Mouse (Mus musculus) lung, adult 18-20 months (tissue): ENCODE measurements at regions not wholly inside any gene's neighbourhood (a gene's known extent, or its start where the extent isn't known, plus 50 kb on each side); places are given as distances from the start of the nearest gene placed in this dataset.

Source experiments
- DNase-seq, 2 experiments: peaks; one replicate each; pipeline ENCODE4 v3.0.0; 2022; ENCODE audit warnings: mixed read lengths in 2 of 2

GRCm38 (mm10) chr13:107461048-107461912, 439.4 kb upstream of the Kif2a start:
- DNase-seq: peak; percentile 59 to 73

- DNase-seq: no peak
Measured at GRCm38 (mm10) chr13:107458730-107459129, 436.8 kb upstream of the Kif2a start.

- DNase-seq: no peak
Measured at GRCm38 (mm10) chr13:107457270-107457669, 435.3 kb upstream of the Kif2a start.

GRCm38 (mm10) chr13:107456394-107456793, 434.5 kb upstream of the Kif2a start:
- DNase-seq: no peak

- DNase-seq: peak; percentile 16 to 41
Measured at GRCm38 (mm10) chr13:107449598-107450179, 427.8 kb upstream of the Kif2a start.

- no peak for DNase-seq
Measured at GRCm38 (mm10) chr13:107447813-107448212, 425.9 kb upstream of the Kif2a start.

- no peak for DNase-seq
Measured at GRCm38 (mm10) chr13:107419363-107420155, 397.6 kb upstream of the Kif2a start.

- no peak for DNase-seq
Measured at GRCm38 (mm10) chr13:107410267-107410666, 388.3 kb upstream of the Kif2a start.

- DNase-seq: no peak
Measured at GRCm38 (mm10) chr13:107407674-107408026, 385.7 kb upstream of the Kif2a start.

- no peak for DNase-seq
Measured at GRCm38 (mm10) chr13:107406977-107407673, 385.2 kb upstream of the Kif2a start.

- DNase-seq: no peak
Measured at GRCm38 (mm10) chr13:107398621-107399363, 376.9 kb upstream of the Kif2a start.

- DNase-seq: no peak
Measured at GRCm38 (mm10) chr13:107396036-107396435, 374.1 kb upstream of the Kif2a start.

GRCm38 (mm10) chr13:107394451-107394850, 372.5 kb upstream of the Kif2a start:
- DNase-seq: peak; percentile 31 to 49

- no peak for DNase-seq
Measured at GRCm38 (mm10) chr13:107389535-107390150, 367.7 kb upstream of the Kif2a start.

GRCm38 (mm10) chr13:107389074-107389473, 367.1 kb upstream of the Kif2a start:
- DNase-seq: no peak

GRCm38 (mm10) chr13:107378076-107378475, 356.1 kb upstream of the Kif2a start:
- no peak for DNase-seq

GRCm38 (mm10) chr13:107372666-107373065, 350.7 kb upstream of the Kif2a start:
- DNase-seq: peak; percentile 20 to 50

- peak; percentile 68 to 78 for DNase-seq
Measured at GRCm38 (mm10) chr13:107371616-107372582, 350.0 kb upstream of the Kif2a start.

GRCm38 (mm10) chr13:107367639-107368038, 345.7 kb upstream of the Kif2a start:
- DNase-seq: no peak

GRCm38 (mm10) chr13:107365766-107366165, 343.8 kb upstream of the Kif2a start:
- no peak for DNase-seq
